Mouse (Mus musculus): Measurements from ENCODE around the gene Kcnb1.

Kcnb1 gene

GRCm38 (mm10) chr2:167190076-167190399, at the start of gene Kcnb1:
TSS of gene Kcnb1 (minus strand) at chr2:167190155.
- no peak for DNase-seq (ENCODE audit: low read depth)

- no peak for DNase-seq (ENCODE audit: low read depth)
Measured at GRCm38 (mm10) chr2:167239262-167239661, 49.3 kb upstream of the Kcnb1 start.

GRCm38 (mm10) chr2:167237224-167237623, 47.3 kb upstream of the Kcnb1 start:
- DNase-seq (ENCODE audit: low read depth), result no peak

GRCm38 (mm10) chr2:167236174-167236573, 46.2 kb upstream of the Kcnb1 start:
- no peak for DNase-seq (ENCODE audit: low read depth)

GRCm38 (mm10) chr2:167235338-167236018, 45.5 kb upstream of the Kcnb1 start:
- DNase-seq (ENCODE audit: low read depth), result no peak

GRCm38 (mm10) chr2:167233771-167234170, 43.8 kb upstream of the Kcnb1 start:
- no peak for DNase-seq (ENCODE audit: low read depth)

- DNase-seq (ENCODE audit: low read depth), result no peak
Measured at GRCm38 (mm10) chr2:167233009-167233335, 43.0 kb upstream of the Kcnb1 start.

GRCm38 (mm10) chr2:167232132-167233008, 42.4 kb upstream of the Kcnb1 start:
- no peak for DNase-seq (ENCODE audit: low read depth)

GRCm38 (mm10) chr2:167230554-167230953, 40.6 kb upstream of the Kcnb1 start:
- peak; percentile 45 for DNase-seq (ENCODE audit: low read depth)

GRCm38 (mm10) chr2:167224937-167225336, 35.0 kb upstream of the Kcnb1 start:
- no peak for DNase-seq (ENCODE audit: low read depth)

- DNase-seq (ENCODE audit: low read depth), result no peak
Measured at GRCm38 (mm10) chr2:167224194-167224593, 34.2 kb upstream of the Kcnb1 start.

GRCm38 (mm10) chr2:167222152-167222551, 32.2 kb upstream of the Kcnb1 start:
- DNase-seq (ENCODE audit: low read depth), result peak; percentile 78

- DNase-seq (ENCODE audit: low read depth), result no peak
Measured at GRCm38 (mm10) chr2:167221159-167221845, 31.3 kb upstream of the Kcnb1 start.

- no peak for DNase-seq (ENCODE audit: low read depth)
Measured at GRCm38 (mm10) chr2:167220736-167221135, 30.8 kb upstream of the Kcnb1 start.

GRCm38 (mm10) chr2:167219154-167219775, 29.3 kb upstream of the Kcnb1 start:
- peak; percentile 81 for DNase-seq (ENCODE audit: low read depth)

- DNase-seq (ENCODE audit: low read depth), result no peak
Measured at GRCm38 (mm10) chr2:167213666-167214065, 23.7 kb upstream of the Kcnb1 start.

- peak; percentile 34 for DNase-seq (ENCODE audit: low read depth)
Measured at GRCm38 (mm10) chr2:167213076-167213475, 23.1 kb upstream of the Kcnb1 start.

GRCm38 (mm10) chr2:167212551-167212950, 22.6 kb upstream of the Kcnb1 start:
- DNase-seq (ENCODE audit: low read depth), result no peak

GRCm38 (mm10) chr2:167212089-167212488, 22.1 kb upstream of the Kcnb1 start:
- no peak for DNase-seq (ENCODE audit: low read depth)

GRCm38 (mm10) chr2:167209900-167210299, 19.9 kb upstream of the Kcnb1 start:
- DNase-seq (ENCODE audit: low read depth), result no peak

- no peak for DNase-seq (ENCODE audit: low read depth)
Measured at GRCm38 (mm10) chr2:167208984-167209383, 19.0 kb upstream of the Kcnb1 start.

- no peak for DNase-seq (ENCODE audit: low read depth)
Measured at GRCm38 (mm10) chr2:167205918-167206629, 16.1 kb upstream of the Kcnb1 start.
